In the genomic region with DNA sequence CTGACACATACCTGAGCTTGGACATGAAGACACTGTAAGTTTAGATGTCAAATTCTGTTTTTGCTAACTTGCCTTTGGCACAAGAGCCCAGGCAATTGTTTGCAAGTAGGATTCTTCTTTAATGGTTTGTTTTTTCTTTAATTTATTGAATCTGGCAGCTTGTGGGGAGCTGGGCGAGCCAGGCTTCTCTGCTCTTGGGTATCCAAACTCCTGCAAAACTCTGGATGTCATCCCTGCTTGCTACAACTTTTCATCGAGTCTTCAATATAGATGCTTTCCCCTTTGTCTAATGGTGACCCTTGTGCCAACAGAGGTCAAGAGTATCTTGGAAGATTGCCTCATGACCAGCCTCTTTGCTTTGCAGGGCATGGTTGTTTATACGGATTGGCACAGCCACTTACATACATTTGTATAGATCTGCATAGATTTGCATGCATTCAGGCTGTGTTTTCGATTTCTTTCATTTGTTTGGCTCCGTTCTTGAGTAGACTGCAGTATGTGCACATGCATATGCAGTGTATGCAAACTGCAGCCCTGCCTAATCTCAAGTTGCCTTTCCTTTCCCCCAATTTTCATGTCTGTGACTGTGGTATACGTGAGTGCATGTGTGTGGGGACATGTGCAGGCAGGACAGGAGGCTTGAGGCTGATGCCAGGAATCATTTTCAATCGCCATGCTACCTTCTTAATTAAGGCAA, we compare ENCODE assay signal across 25 mouse cellular contexts.
DNase-seq lines count a peak whose midpoint lies in the region; ATAC-seq and TF ChIP-seq lines count a peak whose summit lies in the region.
"Had no signal": no experiment of that assay in that cellular context is flagged by ENCODE, and none has a peak within 500 bp of the region (broad histone marks: within the 10 kb centered on the region; RNA-seq: fewer than 3 reads in every experiment).

No protein-coding gene starts in this region.

- no peaks in the 10 kb centered on the region for H3K9me3 ChIP-seq in forebrain, embryonic 15.5 days
- H3K9me3 ChIP-seq in forebrain, embryonic 11.5 days (ENCODE audit: control insufficient read depth, low read length) = no peaks in the 10 kb centered on the region
- H3K9me3 ChIP-seq in midbrain, embryonic 13.5 days = no peaks in the 10 kb centered on the region
- no peaks in the 10 kb centered on the region for H3K9me3 ChIP-seq in midbrain, embryonic 10.5 days (replicated peaks)
- H3K9me3 ChIP-seq in forebrain, postnatal 0 days (ENCODE audit: low read length) = no peaks in the 10 kb centered on the region
- H3K9me3 ChIP-seq: embryonic facial prominence, embryonic 12.5 days; intestine, embryonic 15.5 days; limb, embryonic 13.5 days; lung, embryonic 15.5 days had no signal

- 38% methylated on average over 7 of the region's 7 CpGs for WGBS in forebrain, embryonic 15.5 days
- WGBS in forebrain, embryonic 11.5 days = 78% methylated on average over 7 of the region's 7 CpGs
- 51% methylated on average over 7 of the region's 7 CpGs for WGBS in midbrain, embryonic 13.5 days
- 77% methylated on average over 7 of the region's 7 CpGs for WGBS in midbrain, embryonic 10.5 days
- WGBS in forebrain, postnatal 0 days = 31% methylated on average over 7 of the region's 7 CpGs

- H3K36me3 ChIP-seq in forebrain, embryonic 15.5 days = no peaks in the 10 kb centered on the region
- no peaks in the 10 kb centered on the region for H3K36me3 ChIP-seq in forebrain, embryonic 11.5 days (ENCODE audit: control insufficient read depth, insufficient read depth, low read length)
- H3K36me3 ChIP-seq in midbrain, embryonic 13.5 days = no peaks in the 10 kb centered on the region
- H3K36me3 ChIP-seq in midbrain, embryonic 10.5 days = no peaks in the 10 kb centered on the region
- no peaks in the 10 kb centered on the region for H3K36me3 ChIP-seq in forebrain, postnatal 0 days (ENCODE audit: insufficient read depth)
- H3K36me3 ChIP-seq: embryonic facial prominence, embryonic 12.5 days; intestine, embryonic 15.5 days; limb, embryonic 13.5 days; lung, embryonic 15.5 days had no signal

- TF ChIP-seq CTCF in forebrain, postnatal 0 days (IDR thresholded peaks at IDR 0.05; ENCODE audit: low read depth) = no peak

- H3K27ac ChIP-seq in forebrain, embryonic 15.5 days (replicated peaks) = peak overlapping the region; percentile 72
- H3K27ac ChIP-seq in forebrain, embryonic 11.5 days (ENCODE audit: low read depth, low read length) = no peak overlapping the region
- H3K27ac ChIP-seq in midbrain, embryonic 13.5 days = no peak overlapping the region
- H3K27ac ChIP-seq in midbrain, embryonic 10.5 days (replicated peaks) = no peak overlapping the region
- H3K27ac ChIP-seq in forebrain, postnatal 0 days (ENCODE audit: low read depth, low read length) = no peak overlapping the region
- H3K27ac ChIP-seq: embryonic facial prominence, embryonic 12.5 days; intestine, embryonic 15.5 days; layer of hippocampus, adult 2 months; limb, embryonic 13.5 days; lung, embryonic 15.5 days had no signal

- H3K4me3 ChIP-seq in forebrain, embryonic 15.5 days = no peak overlapping the region
- H3K4me3 ChIP-seq in forebrain, embryonic 11.5 days (ENCODE audit: low read depth, low read length) = no peak overlapping the region
- no peak overlapping the region for H3K4me3 ChIP-seq in midbrain, embryonic 13.5 days (replicated peaks)
- H3K4me3 ChIP-seq in midbrain, embryonic 10.5 days = no peak overlapping the region
- H3K4me3 ChIP-seq in forebrain, postnatal 0 days (ENCODE audit: low read depth, low read length) = no peak overlapping the region
- H3K4me3 ChIP-seq: embryonic facial prominence, embryonic 12.5 days; intestine, embryonic 15.5 days; layer of hippocampus, adult 2 months; limb, embryonic 13.5 days; lung, embryonic 15.5 days had no signal

- no peak for DNase-seq in forebrain, embryonic 11.5 days (ENCODE audit: low spot score)
- DNase-seq in midbrain, embryonic 10.5 days (ENCODE audit: low spot score) = no peak
- peak; percentile 63 for DNase-seq in forebrain, postnatal 0 days
- peak; percentile 0 for DNase-seq in telencephalon, adult 2 months (ENCODE audit: low read depth, low spot score)
- DNase-seq in urinary bladder, postnatal 4 days (ENCODE audit: low spot score in 2 of 2) = no peak
- DNase-seq: adrenal gland, postnatal 10 days; cerebellum, adult 11-12 months; cerebellum, adult 9-11 months; embryo, embryonic 11 days; gastrocnemius, postnatal 14 days; heart, postnatal 14 days; kidney, adult 2 months; kidney, postnatal 36 days; right cerebral cortex, adult 18-20 months; thymus, postnatal 4 days had no signal

- no peak overlapping the region for H3K9ac ChIP-seq in forebrain, embryonic 15.5 days (replicated peaks)
- H3K9ac ChIP-seq in forebrain, embryonic 11.5 days (ENCODE audit: low read length) = no peak overlapping the region
- H3K9ac ChIP-seq in midbrain, embryonic 13.5 days (replicated peaks) = no peak overlapping the region
- H3K9ac ChIP-seq in forebrain, postnatal 0 days = no peak overlapping the region
- H3K9ac ChIP-seq: embryonic facial prominence, embryonic 12.5 days; intestine, embryonic 15.5 days; limb, embryonic 13.5 days; lung, embryonic 15.5 days had no signal

- peak; percentile 88 for ATAC-seq in forebrain, embryonic 15.5 days (replicated peaks)
- no peak for ATAC-seq in forebrain, embryonic 11.5 days (replicated peaks; ENCODE audit: low FRiP score)
- peak; percentile 58; the same call in 1 of the 2 replicates for ATAC-seq in midbrain, embryonic 13.5 days
- peak; percentile 90 for ATAC-seq in forebrain, postnatal 0 days
- ATAC-seq: hindbrain, embryonic 16.5 days; intestine, embryonic 15.5 days; Patski had no signal

- H3K4me1 ChIP-seq in forebrain, embryonic 15.5 days = peaks cover 13% of the 10 kb centered on the region
- H3K4me1 ChIP-seq in forebrain, embryonic 11.5 days (replicated peaks; ENCODE audit: control insufficient read depth, insufficient read depth, low read length) = no peaks in the 10 kb centered on the region
- H3K4me1 ChIP-seq in midbrain, embryonic 13.5 days (replicated peaks) = peaks cover 26% of the 10 kb centered on the region
- peaks cover 26% of the 10 kb centered on the region for H3K4me1 ChIP-seq in midbrain, embryonic 10.5 days
- no peaks in the 10 kb centered on the region for H3K4me1 ChIP-seq in forebrain, postnatal 0 days (ENCODE audit: insufficient read depth)
- H3K4me1 ChIP-seq: embryonic facial prominence, embryonic 12.5 days; intestine, embryonic 15.5 days; limb, embryonic 13.5 days; lung, embryonic 15.5 days had no signal

- no peaks in the 10 kb centered on the region for H3K27me3 ChIP-seq in forebrain, embryonic 15.5 days
- no peaks in the 10 kb centered on the region for H3K27me3 ChIP-seq in forebrain, embryonic 11.5 days (ENCODE audit: control insufficient read depth, insufficient read depth, low read length)
- 0 out of 2 replicates have a peak, but pooled peaks cover 3% of the 10 kb centered on the region for H3K27me3 ChIP-seq in midbrain, embryonic 13.5 days
- peaks cover 22% of the 10 kb centered on the region for H3K27me3 ChIP-seq in midbrain, embryonic 10.5 days (ENCODE audit: low read depth, poor library complexity, severe bottlenecking)
- no peaks in the 10 kb centered on the region for H3K27me3 ChIP-seq in forebrain, postnatal 0 days (ENCODE audit: insufficient read depth, low read length)
- H3K27me3 ChIP-seq: embryonic facial prominence, embryonic 12.5 days; intestine, embryonic 15.5 days; limb, embryonic 13.5 days; lung, embryonic 15.5 days; Patski had no signal

- no peak overlapping the region for H3K4me2 ChIP-seq in forebrain, embryonic 15.5 days (replicated peaks)
- H3K4me2 ChIP-seq in forebrain, embryonic 11.5 days (ENCODE audit: low read depth, low read length, severe bottlenecking) = no peak overlapping the region
- H3K4me2 ChIP-seq in midbrain, embryonic 13.5 days (replicated peaks) = no peak overlapping the region
- no peak overlapping the region for H3K4me2 ChIP-seq in forebrain, postnatal 0 days (ENCODE audit: low read depth)
- H3K4me2 ChIP-seq: embryonic facial prominence, embryonic 12.5 days; intestine, embryonic 15.5 days; limb, embryonic 13.5 days; liver, embryonic 11.5 days; lung, embryonic 15.5 days had no signal

Comparison
In these comparisons a context has a peak if more than half of its experiments do, and no peak if none do; other contexts are left out.
1. DNase-seq: peak in forebrain, postnatal 0 days (single experiment) and telencephalon, adult 2 months (single experiment); none in forebrain, embryonic 11.5 days (single experiment), midbrain, embryonic 10.5 days (single experiment) and urinary bladder, postnatal 4 days (0 of 2).